Mouse (Mus musculus) layer of hippocampus, postnatal 14 days (tissue): ENCODE measurements around the gene Lysmd3. TPM values are rescaled to one million over a fixed set of nuclear protein-coding genes. Genes with fewer than 3 reads are reported as not detected.
"Not testable (repeated sequence)": the region's sequence is repeated elsewhere in the genome, so short reads cannot be mapped to it uniquely, and the experiment has no call there.

ENCODE experiments used
- DNase-seq, 2 experiments: peaks; one replicate each; pipeline ENCODE4 v3.0.0; 2021 to 2022; ENCODE audit warnings: low spot score in 2 of 2, mixed read lengths in 1 of 2
- long read RNA-seq, 2 experiments: library from polyadenylated mRNA; stranded (forward); transcript quantifications; one replicate each; pipeline ENCODE4 v2.0.0; 2021
- total RNA-seq, 2 experiments: library from RNA; stranded (reverse); gene quantifications; 2 replicates each; pipeline ENCODE4 v1.2.3; 2021

Lysmd3 gene
- 10 to 100 TPM; 10.9 to 14.2 TPM for total RNA-seq
- long read RNA-seq, experiment 1, full-length matches to known transcripts: 11 of 11 reads
- long read RNA-seq, experiment 1, partial matches to known transcripts: 0 of 11 reads
- long read RNA-seq, experiment 1, other reads (novel, unspliced or antisense): 0 of 11 reads
- long read RNA-seq, experiment 2, full-length matches to known transcripts: 8 of 9 reads
- long read RNA-seq, experiment 2, partial matches to known transcripts: 0 of 9 reads
- long read RNA-seq, experiment 2, other reads (novel, unspliced or antisense): 1 of 9 reads

DNA sequence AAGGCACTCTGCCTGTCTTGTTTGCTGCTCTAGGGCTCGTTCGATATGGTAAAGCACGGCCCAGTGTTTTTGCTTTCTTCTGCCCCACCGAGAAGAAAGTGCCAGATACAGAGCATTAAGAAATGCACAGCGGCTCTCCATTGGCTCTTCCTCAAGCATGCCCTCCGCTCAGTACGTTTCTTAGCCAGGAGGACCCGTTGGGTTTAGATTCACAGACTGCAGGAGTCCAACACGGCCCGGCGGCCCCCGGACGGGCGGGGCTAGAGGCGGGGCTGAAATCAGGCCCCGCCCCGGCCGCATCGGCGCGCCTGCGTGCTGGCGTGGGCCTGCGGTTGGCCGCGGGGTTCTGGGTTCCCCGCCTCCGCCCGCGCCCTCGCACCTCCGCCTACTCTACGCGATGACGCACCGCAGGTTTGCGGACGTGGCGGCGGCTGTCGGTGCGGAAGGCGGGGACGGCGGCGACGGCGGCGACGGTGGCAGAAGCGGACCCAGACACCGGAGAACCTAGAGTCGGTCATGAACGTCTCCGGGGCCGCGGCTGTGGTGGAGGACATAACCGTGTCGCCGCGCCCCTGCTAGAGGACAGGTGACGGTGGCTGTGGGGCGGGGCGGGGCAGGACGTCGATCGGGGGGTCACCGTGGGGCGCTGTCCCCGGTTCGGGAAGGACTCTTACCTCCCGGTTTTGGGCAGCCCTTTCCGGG, at the start of gene Lysmd3:
TSS of gene Lysmd3 (plus strand) at position 313 of the 702 bp plus-strand sequence.
- DNase-seq: peak; percentile 86 to 91

DNA sequence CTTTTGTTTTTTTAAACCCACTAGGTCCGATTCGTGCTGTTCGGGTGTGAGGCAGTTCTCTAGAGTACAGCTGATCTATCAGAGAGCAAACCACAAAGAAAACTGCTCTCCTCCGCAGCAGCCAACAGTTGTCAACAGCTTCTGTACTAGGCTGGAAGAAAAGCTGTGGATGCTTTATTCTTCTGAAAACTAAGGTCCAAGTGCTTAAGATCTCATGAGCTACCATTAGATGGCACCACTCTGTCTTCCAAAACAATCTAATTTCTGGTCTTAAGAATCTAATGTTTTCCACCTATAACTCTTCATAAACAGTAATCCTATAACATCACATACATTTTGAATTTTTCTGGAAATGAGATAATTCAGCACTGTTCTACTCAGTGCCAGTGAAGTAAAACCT, 47.1 kb upstream of the Lysmd3 start:
- no peak for DNase-seq

DNA sequence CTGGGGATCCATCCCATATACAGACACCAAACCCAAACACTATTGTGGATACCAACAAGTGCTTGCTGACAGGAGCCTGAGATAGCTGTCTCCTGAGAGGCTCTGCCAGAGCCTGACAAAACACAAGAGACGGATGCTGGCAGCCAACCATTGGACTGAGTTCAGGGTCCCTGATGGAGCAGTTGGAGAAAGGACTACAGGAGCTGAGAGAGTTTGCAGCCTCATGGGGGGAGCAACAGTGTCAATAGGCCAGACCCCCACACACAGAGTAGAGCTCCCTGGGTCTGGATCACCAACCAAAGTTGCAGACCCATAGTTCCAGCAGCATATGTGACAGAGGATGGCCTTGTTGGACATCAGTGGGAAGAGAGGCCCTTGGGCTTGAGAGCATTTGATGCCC, 29.6 kb upstream of the Lysmd3 start:
- DNase-seq: not testable (repeated sequence)

DNA sequence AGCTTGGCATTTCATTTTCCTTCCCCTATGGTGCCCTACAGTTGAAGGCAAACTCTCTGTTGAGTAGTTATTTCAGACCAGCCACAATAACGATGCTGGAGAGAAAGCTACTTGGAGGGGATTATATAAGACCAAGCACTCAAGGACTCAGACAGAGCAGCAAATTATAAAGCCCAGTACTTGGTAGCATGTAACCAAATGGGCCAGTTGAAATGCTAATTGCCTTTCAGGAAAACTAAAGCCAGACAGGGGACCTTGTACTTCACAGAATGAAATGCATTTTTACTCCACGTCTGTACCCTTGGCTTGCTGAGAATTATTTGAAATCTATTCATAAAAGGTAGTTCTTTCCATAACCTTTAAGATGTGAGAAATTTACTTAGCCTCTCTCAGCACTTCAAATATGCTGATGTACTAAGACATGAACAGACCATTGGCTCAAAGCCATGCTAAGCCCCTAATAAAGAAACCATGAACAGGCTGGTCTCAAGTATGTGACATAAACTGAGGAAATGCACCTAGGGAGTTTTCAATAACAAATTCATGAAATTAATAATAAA, 28.8 kb upstream of the Lysmd3 start:
- DNase-seq: no peak

DNA sequence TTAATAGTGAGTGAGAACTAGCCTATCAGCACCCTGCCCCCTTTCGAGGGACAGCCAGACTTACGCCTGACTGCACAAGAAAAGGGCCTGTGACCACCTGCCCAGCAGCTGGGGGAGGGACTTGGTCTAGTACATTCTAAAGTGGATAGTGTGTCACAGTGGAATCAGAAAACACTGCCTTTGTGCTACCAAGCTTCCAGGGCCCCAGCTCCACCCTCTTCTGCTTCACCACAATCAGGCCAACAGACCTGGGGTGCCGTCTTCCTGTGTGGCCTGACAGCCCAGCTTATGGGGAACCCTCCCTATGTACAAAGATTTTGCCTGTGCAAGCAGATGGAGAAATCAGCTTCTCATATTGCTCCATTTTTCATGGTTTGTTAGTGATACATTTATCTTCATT, 28.1 kb upstream of the Lysmd3 start:
- DNase-seq: no peak

DNA sequence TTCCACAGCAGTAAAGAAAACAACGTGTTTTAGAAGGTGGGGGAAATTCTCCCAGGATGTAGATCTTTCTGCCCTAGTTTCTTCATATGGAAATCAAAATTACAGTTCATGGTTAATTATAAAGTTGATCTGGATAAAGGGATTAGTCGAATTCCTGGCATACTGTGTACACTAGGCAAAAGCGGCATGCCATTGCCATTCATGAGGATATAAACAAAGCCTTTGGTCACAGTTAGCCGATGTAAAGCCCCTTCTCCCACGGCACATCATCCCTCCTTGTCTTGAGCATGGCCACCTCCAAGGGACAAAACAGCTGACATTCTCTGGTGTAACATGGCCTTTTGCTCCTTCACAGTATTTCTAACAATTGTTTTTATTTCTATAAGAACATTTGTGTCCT, 26.9 kb upstream of the Lysmd3 start:
- no peak for DNase-seq

DNA sequence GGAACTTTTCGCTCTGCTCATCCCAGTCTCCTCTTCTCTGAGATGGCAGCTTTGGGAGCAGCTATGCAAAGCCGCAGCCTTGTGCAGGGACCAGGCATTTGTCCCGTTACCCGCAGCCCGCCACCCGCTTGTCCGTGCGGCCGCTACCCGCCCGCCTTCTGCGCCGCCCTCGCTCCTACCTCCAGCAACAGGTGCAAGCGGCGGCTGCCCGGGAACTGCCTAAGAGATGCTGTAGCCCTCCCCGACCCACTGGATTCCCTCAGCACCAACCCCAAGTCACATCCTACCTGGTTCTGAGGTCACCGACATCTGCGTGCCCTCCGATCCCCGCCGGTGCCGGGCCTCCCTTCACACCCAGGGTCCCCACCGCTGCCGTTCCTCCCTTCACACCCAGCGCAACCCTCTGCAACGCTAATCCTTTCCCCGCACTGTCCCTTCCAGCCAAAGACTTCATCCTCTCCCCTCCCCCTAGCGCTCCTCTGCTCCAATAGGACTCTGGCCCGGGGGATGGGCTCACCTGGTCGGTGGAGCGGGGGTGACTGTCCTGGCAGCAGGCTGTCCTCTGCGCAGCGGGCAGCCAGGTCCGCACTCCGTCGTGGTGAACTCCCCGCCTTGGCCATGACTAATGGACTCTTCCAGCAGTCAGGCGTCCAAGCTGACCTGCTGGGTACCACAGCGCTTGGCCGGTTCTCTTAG, 24.6 kb upstream of the Lysmd3 start, which contains the start of gene Adgrv1:
TSS of gene Adgrv1 (minus strand) at position 435 of the 696 bp plus-strand sequence.
- peak; percentile 48 to 68 for DNase-seq

DNA sequence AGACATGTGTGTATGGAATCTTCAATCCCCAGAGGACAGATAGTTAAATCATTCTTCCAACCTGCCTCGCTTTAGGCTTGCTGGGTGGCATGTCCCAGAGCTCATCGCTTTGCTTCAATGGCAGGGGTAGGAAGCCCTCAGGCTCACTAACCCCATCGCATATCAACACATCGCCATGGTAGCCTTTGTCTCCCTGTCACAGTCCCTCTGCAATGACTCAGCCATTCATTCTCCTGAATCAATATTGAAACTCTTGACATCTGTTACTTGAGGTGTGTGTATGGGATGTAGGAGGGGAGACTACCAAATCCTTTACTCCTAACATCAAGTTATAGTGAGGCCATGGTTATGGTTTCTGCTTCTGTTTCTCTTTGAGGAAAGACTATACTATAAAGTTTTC, 17.8 kb upstream of the Lysmd3 start:
- no peak for DNase-seq

DNA sequence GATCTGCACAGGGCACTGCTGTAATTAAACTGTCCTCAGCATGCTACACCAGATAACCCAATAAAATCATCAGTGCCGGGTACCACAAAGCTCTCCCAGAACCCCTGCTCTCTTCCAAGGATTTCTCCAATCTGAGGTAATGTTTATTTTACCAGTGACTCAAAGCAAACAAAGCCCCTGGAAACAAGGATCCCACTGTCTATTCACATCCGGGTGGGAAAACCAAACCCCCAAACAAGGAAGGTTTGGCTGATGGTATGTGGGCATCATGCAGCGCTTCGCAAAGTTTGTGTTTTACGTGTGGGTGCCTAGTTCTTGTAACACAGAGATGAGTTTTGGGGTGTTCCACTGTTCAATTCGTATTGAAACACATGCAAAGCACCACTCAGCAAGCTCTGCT, 16.6 kb upstream of the Lysmd3 start:
- DNase-seq: no peak

DNA sequence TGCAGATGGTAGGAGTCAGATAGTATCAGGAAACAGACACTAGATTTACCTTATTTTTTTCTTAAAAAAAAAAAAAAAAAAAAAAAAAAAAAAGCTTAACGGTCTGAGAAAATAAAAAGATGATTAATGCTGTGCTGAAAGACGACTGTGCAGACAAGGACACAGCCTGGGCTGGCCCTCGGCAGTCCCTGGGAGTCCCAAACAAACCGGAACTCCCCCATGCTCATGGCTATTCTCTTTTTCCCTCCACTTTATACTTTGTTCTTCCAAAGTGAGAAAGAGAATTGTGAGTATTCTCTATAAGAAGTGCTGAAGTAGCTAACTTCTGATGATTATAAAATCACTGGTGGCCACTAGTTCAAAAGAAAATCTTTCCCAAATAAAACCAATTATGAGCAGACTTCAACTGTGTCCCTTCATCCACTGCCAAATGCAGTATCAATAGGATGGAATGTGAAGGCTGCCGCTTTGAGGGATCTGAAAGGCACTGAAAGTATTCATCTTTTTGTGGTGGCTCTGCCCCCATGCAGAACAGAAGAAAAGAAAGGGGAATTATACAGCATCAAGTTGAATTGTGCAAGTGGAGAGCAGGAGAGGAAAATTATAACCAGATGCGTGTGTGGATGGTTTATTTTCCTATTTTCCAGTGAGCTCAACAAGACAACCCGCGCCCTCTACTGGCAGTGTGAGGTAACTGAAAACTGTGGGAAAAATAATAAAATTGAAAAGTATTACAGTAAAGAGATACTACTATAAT, 16.0 kb upstream of the Lysmd3 start:
- peak; percentile 36 to 73 for DNase-seq

DNA sequence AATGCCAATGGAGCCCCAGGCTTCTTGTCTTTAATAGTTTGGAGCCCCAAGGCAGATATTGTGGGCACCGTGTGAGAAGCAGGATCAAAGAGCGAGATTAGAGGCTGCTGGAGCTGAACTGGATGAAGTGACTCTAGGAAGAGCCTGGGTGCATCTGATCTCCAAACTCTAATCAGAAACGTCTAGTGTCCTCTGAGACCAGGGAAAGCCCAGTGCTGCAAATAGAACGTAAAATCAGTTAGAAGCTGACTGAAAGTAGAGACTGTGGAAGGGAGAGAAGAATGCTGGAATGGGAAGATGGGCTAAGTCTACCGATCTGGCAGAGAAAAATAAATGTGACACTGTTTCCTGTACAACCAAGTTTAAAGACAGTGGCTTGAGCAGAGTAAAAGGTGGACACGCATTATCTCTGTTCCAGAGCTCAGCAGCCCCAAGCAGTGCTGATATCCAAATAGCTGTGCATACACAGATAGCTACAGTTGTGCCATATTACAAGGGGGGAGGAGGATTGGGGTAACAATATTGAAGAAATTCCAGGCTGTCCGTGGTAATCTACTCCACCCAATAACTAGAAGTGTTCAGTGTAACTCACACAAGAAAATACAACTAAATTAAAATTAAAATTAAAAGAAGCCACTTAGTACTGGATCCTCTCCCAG, 14.8 kb upstream of the Lysmd3 start:
- no peak for DNase-seq

DNA sequence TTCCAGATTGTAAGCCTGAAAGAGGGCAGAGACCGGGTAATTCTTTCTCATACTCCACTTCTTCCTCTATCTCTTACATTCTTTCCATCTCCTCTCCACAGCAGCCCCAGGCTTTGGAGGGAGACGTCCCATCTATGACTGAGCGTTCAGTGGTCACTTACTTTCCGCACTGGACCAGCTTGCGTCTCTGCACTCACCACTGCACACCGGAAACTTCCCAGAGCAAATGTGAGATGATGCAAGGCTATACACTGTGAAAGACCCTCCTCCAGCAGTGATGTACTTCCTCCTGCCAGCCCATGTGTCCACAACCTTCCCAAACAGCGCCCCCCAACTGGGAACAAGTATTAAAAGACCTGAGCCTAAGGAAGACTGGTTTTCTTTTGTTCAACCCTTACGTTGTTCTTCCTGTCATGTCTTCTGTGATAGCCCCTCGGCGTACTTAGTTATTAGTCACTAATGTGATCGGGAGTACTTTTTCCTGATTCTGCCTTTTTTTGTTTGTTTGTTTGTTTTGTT, 13.4 kb upstream of the Lysmd3 start:
- no peak for DNase-seq

DNA sequence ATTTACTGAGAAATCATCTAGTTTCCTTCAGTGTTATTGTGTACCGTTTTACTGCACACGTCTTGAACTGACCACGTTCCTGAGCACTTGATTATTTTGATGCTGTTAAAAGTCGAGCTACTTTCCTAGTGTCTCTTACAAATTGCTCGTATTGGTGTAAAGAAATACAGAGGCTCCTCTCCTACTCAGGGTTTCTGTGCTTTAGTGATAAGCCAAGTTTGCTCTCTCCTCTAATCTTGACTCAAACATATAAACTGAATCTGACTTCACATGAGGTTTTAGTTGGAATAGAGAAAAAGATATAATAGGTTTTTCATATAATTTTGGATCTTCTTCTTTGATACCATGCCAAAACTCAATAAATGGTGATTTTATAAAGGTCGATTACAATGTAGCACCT, 11.1 kb upstream of the Lysmd3 start:
- no peak for DNase-seq

DNA sequence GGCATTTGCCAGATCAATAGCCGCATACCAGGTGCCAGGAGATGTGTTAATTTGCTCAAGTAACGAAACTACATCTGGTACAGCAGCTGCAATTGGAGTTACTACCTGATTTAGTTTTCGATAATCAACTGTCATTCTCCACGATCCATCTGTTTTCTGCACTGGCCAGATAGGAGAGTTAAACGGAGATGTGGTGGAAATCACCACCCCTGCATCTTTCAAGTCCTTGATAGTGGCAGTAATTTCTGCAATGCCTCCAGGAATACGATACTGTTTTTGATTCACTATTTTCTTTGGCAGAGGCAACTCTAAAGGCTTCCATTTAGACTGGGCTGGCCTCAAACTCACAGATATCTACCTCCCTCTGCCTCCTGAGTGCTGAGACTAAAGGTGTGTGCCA, 7.1 kb upstream of the Lysmd3 start:
- DNase-seq: not testable (repeated sequence)

DNA sequence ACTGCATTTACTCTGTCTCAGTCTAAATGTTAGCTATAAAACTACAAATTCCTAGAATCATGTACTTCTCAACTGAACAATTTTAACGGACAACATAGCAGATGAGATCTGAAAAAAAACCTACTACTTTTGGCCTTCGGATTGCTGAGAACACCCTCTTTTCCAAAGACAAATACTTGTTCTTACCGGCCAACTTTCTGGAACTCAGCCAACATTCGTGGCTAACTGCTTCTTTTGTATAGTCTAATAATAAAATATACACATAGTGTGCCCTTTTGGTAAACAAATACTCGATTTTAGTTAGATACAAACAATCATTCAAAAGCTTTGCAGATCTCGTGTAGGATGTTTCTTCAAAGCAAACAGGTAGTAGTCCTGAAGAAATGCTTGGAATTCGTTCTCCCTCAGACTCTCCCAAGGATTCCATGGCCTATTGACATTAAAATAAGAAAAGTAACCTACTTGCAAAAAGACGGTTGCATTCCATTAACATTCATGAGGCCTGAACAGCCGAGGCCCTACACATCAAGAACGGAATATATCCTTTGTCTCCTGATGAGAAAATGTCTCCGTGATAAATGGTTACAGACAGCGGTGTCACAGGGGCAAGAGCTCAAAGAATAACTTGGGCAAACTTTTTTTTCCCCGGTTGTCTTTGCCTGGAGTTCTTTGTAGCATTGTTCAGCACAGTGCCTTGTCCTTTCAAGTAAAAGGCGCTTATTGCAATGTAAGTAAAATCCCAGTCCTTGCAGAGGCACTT, 1.2 kb upstream of the Lysmd3 start:
- no peak for DNase-seq

DNA sequence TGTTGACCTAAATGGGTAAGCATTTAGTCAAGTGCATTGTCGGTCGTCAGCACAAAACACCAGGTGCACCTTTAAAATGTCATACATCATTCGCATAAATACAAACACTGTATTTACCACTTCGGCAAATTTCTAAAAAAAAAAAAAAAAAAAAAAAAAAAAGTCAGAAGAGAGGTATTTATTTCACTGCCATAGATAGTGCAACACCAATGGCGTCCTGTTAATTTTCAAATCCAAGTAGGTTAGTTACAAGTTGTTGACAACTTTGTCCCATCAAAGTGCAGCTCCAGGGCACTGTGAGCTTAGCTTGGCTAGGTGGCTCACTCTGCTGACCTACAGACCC, 484 bp upstream of the Lysmd3 start:
- DNase-seq: no peak

DNA sequence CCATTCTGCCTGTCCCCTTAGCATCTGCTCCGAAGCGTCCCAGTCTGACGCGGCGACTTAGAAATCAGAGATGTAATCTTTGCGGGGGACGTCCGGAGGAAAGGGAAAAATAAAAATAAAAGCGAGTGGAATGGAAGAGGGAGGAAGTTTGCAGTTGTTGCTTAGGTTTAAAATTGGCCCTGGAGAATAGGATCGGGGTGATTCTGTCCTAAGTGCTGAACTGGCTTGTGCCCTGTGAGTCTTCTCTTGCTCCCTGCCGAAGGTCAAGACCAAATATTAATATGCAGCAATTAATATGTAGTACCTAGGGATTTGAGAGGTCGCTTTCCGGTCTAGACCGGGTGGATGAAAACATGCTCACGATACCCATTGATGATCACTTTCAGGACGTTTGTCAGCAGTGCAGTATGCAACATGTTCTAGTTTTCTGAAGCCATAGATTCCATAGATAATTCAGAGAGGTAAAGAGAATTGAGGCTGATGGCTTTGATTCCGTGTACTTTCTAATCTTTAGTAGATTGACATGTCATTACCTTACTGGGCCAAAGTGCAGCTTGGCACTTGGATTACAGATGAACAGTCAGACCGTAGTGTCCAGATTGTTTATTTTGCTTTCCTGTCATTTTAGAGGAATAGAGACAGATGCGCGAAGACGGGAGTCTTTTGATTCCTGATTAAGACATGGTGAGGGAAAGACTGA, 740 bp downstream of the Lysmd3 start:
- no peak for DNase-seq

DNA sequence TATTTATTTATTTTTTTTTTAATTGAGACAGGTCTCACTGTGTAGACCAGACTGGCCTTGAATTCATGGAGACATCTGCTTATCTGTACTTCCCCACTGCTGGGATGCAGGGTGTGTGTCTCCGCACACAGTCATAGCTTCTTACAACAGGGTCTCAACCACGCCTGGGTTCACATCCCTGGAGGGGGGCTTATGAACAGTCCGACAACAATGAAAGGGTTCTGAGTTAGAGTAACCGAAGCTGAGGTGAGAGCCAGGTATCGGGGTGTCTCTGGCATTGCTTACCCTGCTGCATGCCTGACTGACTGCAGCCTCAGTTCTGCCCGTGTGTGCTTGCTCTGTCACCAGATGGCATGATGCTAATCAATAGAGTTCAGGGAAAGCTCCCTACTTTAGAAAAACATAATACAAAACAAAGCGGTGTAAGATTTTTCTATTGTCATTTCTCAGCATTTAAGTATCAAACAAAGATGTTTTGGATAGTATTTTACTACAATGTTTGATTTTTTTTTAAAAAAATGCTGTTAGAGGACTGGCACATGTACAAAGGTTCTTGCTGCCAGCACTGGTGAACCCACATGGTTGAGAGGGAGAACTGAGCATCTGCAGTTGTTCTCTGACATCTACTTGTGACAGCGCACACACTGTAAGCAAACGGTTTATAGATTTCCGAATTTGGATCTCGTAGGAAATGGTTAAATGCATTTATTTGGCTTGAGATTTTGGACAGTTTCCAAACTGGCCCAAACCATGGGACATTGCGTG, 6.3 kb downstream of the Lysmd3 start:
- DNase-seq: peak in 1 of 2 experiments; percentile 48
